Mouse (Mus musculus) cerebellum, postnatal 14 days (tissue): ENCODE results near the gene Pradc1.
"Not testable (repeated sequence)": the region's sequence is repeated elsewhere in the genome, so short reads cannot be mapped to it uniquely, and the experiment has no call there.

Experiments
- DNase-seq, 2 experiments: peaks; one replicate each; pipeline ENCODE4 v3.0.0; 2021; ENCODE audit warnings: mixed read lengths in 2 of 2

Gene Pradc1

DNA sequence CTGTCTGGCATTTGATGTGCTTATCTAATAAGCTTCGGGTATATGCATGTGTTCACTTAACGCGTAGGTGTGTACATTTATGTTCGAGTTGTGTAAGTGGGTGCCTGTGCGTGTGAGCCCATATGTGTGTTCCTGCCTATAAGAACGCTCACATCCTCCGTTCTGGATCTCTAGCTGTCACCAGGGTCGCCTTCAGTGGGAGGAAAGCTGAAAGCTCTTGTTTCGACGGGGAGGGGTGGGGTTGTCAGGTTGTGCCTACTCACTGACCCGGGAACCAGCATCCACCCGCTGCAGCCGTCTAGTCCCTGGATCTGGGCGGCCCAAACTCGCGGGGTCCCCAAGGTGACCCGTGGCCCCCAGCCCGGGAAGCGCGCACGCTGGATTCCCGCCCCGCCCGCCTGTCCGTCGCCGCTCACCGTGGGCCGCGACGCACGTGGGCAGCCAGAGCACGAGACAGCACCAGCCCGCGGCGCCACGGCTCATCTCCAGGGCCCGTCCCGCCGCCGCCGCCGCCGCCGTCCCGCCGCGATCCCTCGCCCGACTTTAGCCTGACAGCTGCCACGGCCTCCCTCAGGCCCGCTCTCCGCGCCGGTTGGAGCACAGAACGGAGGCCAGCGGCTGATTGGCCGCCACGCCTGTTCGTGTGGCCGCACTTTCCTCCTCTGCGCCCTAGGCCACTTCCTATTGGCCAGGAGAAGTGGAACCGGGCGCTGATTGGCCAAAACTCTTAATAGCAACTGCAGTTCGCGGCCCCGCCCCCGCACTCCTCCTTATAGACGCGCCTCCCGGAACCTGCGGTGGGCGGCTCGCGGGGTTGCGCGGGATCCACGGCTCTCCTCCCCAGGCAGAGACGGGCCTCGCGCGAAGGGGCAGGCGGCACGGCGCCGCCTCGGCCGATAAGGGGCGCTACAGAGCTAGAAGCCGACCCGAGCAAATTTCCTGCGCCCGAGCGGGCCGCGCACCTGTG, 790 bp downstream of the Pradc1 start, which contains the start of gene Cct7:
Cct7 (plus strand) TSS at position 818 of the 967 bp plus-strand sequence.
- DNase-seq, result peak; percentile 98 to 99

DNA sequence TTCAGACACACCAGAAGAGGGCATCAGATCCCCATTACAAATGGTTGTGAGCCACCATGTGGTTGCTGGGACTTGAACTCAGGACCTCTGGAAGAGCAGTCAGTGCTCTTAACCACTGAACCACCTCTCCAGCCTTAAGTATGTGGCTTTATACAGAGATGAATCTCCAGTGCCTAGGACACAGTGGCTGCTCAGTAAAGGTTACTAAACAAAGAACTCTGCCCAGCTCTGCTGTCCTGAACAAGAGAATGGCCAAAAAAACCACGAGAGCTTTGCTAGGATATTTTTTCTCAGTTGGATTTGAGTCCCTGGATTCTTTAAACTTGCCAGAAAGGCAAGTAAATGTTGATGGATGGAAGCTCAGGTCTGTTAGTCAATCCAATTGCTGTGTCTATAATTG, 1.6 kb downstream of the Pradc1 start:
- not testable (repeated sequence) for DNase-seq

DNA sequence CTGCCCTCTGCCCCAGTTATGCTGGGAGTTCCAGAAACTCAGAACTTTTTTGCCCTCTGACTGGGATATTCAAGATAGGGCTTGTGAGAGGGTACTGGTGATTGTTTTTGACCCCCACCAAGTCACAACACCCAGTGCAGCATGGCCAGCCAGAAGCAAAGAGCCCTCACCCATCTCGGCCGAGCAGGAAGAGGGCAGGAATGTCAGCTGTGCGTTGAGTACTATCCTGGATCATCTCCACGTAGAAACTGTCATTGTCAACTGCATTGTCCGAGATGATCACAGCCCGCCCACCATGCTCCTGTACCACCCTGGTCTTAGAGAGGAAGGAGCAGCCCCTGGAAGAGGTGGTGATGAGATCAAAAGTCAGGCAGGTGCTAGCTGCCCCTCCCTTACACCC, 4.4 kb downstream of the Pradc1 start:
- no peak for DNase-seq

DNA sequence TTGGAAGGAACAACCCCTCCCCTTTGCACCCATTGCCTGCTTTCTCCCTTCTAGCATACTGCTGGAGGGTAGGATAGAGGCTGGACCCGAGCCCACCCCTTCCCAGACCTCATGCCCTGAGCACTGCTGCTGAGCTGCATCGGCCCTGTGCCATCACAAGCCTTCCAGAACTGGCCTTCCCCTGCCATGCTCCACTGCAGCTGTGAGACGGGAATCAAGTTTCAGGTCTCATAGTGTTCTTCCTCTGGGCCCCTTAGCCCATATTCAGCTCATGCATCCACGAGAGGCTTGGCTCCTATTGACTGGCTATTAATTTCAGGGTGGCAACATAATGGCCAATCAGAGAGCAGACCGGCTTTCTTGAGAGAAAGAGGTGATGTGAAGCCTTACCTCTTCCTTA, 6.5 kb downstream of the Pradc1 start:
- DNase-seq, result no peak

DNA sequence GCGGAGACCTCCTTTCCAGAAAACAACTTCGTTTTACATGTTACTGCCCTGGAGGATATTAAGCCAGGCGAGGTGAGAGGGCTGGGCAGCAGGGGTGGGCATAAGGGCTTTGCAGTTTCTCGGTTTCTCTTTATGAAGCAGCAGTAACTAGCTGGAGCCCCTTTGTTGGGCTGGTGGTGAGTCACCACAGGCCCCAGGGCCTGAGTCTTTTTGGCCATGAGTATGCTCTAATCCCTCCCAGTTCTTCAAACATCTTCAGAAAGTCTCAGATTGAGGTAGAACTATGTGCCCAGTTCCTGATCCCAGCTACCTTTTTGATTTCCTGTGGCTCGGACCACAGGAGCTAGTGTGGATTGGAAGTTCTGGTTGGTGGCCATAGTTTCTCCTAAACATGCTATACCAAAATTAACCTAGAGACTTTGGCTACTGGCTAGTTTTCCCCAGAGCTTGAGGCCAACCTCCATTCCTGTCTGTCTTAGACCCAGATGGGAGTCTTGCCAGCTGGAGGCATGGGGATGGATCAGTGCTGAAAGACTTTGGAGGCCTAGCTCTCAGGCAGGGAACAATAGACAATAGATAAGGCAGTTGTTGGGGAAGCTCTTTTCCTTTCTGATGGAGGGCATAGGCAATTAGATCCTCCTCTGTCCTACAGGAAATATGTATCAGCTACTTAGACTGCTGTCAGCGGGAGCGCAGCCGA, 7.4 kb downstream of the Pradc1 start:
- no peak for DNase-seq

DNA sequence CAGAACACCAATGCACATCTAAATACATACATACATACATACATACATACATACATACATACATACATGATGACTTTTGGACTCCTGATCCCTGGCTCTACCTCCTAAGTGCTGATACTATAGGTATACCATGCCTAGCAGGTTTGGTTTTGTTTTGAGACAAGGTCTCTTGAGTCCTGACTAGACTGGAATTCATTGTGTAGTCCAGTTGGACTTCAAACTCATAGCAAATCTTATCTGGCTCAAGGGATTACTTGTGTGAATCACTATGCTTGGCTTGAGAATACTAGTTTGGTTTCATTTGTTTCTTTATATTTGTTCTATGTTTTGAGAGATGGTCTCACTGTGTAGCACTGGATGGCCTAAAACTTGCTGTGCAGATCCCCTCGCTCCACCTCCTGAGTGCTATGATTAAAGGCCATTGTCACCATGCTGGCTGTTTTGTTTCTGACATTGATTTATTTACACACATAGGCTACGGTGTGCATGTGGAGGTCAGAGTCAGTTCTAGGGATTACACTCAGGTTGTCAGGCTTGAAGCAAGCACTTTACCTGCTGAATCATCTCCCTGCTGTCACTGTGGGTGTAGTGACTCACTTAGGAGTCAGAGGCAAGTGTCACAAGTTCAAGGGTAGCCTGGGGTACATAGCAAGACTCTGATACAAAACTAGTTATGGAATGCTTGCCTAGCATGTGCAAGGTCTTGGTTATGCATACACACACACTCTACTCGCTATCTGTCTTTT, 8.1 kb downstream of the Pradc1 start:
- DNase-seq, result no peak

DNA sequence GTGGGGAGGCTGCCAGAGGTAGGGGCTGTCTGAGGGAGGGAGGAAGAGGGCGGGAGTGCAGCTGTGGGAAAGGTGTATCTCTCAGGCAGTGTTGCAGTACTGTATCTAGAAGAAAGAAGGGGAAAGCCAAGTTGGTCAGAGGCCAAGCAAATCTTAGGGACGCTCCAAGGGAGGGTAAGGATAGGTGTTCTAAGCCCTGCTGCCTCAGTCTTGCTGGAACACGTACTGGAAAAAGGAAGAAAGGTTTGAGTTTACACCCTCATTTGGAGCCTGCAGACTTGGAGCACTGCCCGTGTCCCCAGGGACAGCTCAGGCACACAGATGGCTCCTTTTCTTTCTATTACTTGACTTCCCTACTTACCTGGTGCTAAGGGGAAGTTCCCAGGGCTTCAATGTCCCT, 10.6 kb downstream of the Pradc1 start:
- DNase-seq, result no peak

DNA sequence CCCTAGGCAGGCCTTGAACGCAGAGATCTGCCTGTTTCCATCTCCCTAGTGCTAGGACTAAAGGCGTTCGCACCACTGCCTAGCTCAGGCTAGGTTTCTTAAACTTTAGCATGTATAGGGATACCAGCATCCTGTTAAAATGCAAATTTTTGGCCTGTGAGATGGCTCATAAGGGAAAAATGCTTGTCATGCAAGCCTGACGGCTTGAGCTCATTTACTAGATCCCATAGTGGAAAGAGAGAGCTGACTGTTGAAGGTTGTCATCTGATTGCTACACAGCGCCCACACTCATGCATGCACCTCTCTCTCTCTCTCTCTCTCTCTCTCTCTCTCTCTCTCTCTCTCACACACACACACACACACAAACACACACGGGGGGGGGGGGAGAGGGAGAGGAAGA, 15.1 kb downstream of the Pradc1 start:
- DNase-seq, result no peak

DNA sequence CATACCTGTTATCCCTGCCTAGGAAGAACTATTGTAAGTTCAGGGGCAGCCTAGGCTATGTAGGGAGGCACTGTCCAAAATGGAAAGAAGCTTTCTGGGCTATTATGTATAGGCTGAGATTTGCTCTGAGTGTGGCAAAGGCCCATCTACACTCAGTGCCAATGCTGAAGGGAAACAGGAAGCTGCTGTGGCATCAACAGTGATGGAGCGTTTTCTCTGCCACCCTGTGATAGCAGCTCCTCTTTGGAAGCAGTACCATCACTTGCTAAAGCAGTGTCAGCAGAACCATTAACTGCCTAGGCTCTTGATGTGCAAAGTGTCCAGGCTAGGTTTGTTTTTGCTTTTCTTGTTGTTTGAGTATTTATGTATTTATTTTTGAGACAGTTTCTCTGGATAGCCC, 15.6 kb downstream of the Pradc1 start:
- DNase-seq, result no peak

DNA sequence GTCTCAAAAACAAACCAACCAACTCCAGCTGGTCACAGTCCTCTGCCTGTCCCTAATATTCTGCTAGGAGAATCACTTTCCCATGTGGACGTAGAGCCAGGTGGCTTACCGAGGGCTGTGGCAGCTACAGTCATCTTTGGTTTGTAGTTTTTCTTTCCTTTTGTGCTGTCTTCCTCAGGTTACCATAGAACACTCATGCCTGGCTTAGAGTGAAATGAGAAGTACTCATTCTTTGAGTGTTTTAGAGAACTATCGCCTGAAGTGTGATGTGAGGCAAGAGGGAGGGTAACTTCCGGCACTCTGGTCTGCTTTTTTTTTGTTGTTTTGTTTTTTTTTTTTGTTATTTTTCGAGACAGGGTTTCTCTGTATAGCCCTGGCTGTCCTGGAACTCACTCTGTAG, 17.9 kb downstream of the Pradc1 start:
- DNase-seq, result no peak

DNA sequence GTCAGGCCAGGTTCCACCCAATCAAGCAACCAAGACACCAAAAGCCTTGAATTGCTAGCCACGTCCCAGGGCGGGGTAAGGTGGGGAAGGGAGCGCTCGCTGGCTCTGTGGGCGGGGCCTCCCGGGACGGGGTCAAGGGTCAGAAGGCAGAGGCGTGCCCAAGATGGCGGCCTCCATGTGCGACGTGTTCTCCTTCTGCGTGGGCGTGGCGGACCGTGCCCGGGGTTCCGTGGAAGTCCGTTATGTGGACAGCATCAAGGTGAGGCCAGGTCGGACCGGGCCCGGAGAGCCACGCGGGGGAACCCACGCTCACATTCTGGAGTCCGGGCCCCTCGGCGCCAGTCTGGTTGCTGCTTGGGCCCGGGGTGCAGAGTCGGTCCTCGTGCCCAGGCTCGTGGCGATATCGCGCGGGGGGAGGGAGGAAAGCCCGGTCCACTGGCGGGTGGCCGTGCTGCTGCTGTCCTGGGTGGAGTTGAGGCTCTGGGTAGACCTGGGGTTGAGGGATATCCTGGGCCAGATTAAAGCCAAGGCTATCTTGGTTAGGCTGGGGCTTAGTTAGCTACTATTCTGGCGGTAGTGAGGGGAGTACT, 19.8 kb downstream of the Pradc1 start, which contains the start of gene Smyd5:
Smyd5 (plus strand) TSS at position 148 of the 590 bp plus-strand sequence.
- peak; percentile 77 to 87 for DNase-seq

DNA sequence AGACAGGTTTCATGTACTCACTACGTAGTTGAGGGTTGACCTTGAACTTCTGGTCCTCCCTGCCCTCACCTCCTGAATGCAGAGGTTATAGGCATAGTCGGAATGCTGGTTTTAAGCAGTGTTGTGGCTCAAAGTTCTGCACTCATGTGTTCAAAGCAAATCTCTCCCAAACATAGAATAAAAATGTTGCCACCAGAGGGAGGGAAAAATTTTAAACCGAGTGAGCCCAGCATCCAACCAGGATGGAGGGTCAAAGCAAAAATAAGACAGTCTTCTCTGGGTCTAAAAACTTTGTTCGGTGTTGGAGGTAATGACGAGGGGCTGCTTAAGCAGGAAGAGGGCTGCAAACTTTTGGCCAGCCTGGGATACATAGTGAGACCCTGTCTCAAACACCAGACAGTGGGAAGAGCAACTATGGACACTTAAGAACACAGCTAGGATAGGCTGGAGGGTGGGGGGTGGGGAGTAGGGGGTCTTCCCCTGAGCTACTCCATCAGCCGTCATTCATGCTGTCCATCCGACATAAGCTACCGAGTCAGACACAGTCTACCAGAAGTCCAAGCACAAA, 20.4 kb downstream of the Pradc1 start:
- DNase-seq, result no peak

DNA sequence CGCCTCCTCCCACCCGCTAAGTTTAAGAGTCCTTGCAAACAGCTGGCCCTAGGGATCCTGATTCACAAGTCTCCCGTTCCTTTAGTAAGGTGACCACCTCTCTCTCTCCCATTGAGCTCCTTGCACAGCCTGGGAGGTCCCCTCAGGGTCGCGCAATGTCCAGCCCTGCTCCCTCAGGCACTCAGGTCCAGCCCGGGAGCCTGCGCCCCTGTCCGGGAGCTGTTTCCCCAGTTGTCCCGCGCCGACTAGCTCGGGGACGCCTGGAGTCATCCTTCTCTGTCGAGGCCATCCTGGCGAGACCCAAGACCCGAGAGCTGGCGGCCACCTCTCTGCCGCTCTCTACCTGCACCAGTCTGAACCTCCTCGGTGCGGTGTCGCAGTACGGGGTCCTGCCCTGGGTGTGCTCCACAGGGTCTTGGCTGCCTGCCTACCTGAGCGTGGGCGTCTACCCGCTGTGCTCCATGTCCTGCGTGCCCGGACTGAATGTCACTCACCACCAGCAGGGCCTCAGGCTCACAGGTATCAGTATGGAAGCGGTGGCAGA, 27.9 kb downstream of the Pradc1 start, which contains the start of gene Noto:
Noto (plus strand) TSS at position 51 of the 544 bp plus-strand sequence.
- DNase-seq, result no peak

DNA sequence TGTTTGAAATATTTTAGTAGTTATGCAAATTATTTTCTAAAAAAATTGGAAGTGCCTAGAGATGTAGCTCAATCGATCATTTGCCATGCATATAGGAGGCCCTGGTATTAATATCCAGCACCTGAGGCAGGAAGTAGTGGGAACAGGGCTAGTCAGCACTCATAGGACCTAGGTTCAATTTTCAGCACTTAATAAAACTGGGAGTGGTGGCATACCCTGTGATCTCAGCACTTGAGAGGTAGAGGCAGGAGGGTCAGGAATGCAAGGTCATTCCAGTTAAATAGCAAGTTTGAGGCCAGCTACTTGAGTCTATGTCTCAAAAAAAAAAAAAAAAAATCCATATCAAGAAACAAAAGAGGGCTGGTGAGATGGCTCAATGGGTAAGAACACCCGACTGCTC, 32.6 kb downstream of the Pradc1 start:
- DNase-seq, result no peak

DNA sequence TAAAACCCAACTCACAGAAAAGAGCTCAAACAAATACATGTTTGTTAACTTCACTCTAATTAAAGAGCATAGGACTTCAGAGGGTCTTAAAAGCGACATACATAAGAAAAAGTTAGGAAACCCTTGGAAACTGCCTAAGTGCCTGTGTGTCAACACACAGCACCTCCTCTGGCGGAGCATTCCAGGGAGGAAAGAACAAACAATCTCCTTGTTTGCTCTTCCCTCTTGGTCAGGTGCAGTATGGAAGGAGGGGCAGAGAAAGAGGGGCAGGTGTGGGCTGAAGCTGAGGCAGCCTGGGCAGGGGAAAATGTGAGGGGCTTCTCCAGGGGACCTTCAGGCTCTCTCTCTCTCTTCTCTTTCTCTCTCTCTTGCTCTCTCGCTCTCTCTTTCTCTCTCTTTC, 35.9 kb downstream of the Pradc1 start:
- no peak for DNase-seq

DNA sequence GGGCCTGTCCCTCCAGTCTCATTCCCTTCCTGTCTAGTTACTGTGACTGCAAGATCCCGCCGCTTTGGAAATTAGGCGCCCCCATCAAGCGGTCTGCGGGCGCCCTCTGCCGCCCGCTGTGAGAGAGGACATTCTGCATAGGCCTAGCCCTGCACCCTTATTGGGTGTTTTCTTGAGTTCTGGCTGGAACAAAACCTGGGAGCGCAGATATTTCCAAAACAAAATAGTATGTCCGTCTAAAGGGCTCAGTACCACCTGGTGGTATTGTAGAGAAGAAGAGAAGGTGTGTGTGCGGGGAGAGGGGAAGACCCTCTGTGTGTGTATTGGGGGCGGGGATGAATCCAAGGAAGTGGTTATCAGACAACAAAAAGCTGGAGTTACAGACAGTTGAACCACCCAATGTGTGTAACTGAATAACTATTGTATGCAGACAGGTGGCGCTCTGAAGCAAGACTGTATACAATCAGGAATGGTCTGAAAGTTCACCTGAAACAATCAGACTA, 40.9 kb downstream of the Pradc1 start:
- DNase-seq, result peak; percentile 60 to 63

DNA sequence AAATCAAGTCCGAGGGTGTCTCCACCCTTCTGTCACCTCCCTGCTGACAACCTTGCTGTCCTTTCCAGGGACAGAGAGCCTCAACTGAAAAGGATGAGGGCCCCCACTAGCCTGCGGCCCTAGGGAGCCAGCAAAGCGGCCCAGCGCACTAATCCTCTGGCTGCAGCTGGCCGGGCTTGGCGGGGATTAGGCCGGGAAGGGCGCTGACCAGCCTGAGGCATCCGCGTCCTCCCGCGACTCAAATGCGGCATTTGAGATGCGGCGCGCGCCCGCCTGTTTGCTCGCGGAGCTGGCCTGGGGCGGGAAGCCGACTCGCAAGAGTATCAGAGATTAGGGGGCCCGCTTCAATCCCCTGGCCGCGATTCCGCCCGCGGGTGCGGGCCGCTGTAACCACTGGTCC, 42.8 kb downstream of the Pradc1 start:
- peak; percentile 20 to 22 for DNase-seq

DNA sequence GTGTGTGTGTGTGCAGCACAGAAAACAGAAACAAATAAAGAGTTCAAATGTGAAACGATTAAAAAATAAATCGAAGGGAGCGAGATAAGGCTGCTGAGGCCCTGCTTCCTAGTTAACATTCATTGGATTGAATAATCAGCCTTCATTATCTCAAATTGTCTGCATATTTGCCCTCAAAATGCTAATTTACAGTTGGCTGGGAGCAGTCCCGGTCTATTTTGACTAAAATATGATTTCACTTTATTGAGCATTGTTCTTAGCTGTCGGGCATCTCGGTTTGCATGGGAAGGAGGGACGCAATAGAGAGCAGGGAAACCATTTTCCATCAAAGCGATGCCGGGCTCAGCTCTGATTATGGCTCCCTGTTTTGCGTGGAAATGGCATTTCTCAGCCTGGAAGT, 48.7 kb downstream of the Pradc1 start:
- no peak for DNase-seq

DNA sequence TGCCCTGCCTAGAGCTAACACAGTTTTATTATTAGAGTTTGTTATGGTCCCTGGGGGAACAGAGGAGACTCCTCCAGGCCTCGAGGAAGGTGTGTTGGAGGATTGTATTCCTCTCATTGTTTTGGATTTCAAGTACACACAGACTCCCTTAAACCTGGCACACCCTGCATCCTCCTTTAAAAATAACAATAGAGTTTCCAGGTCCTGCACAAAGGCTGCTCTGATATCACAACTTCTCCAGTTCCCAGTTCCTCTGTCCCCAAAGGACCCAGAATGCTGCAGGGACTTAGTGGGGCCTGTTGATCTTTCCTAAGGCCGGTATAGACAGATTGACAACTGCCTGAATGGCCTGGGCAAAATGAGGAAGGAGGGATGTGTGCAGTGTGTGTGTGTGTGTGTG, 49.2 kb downstream of the Pradc1 start:
- no peak for DNase-seq

DNA sequence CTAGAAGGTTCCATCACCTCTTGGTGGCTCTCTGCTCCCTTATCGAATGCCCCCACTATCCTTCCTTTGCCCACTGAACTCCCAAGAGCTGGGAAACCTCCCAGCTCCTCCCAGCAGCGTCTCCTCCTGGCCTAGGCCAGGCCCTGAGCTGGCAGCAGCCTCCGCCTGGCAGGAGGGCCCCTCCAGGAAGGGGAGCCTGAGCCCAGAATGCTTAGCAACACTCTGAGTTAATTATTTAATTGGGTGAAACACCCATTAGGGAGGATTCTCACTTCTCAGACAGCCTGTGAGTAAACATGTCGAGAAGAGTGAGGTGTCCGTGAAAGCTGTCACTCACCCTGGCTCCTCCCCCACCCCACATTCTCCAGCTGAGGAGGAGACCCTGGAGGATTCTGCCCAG, 52.1 kb downstream of the Pradc1 start:
- DNase-seq, result peak; percentile 11 to 12

DNA sequence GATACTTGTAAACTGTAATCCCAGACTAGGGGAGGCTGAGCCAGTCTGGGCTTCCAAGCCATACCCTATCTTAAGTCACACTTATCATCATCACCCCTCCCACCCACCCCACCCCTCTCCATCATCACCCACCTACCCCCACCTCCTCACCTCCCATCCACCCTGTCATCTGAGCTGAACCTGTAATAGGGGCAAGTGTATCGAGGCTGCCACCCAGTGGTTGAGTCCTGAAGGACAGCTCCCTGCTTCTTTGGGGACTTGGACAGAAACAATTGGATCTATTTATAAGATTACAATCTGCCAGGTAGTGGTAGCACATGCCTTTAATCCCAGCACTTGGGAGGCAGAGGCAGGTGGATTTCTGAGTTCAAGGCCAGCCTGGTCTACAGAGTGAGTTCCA, 54.6 kb downstream of the Pradc1 start:
- peak; percentile 40 to 45 for DNase-seq
